Mouse (Mus musculus) liver, adult 2 months (tissue): ENCODE results near the gene Mcu. TPM values are rescaled to one million over a fixed set of nuclear protein-coding genes. Genes with fewer than 3 reads are reported as not detected.

Experiments
- DNase-seq: peaks from one replicate; pipeline ENCODE4 v3.0.0-alpha.2; 2011; ENCODE audit warnings: low read depth, low spot score; ENCODE audit errors: extremely low read depth
- H3K27ac ChIP-seq: fragments of 200-500 bp; replicated peaks from 2 replicates; pipeline ENCODE4 v1.5.1; 2012; ENCODE audit warnings: low read depth, mild to moderate bottlenecking, control low read depth, inconsistent platforms, low read length; ENCODE audit not compliant: insufficient read depth
- H3K27me3 ChIP-seq: fragments of 200-500 bp; 2 replicates; pipeline ENCODE4 v1.6.1; 2012; ENCODE audit warnings: mild to moderate bottlenecking, moderate library complexity, low read length, inconsistent platforms; ENCODE audit not compliant: control insufficient read depth, insufficient read depth
- H3K36me3 ChIP-seq: fragments of 200-500 bp; 2 replicates; pipeline ENCODE4 v1.6.1; 2012; ENCODE audit warnings: low read length, inconsistent platforms; ENCODE audit not compliant: control insufficient read depth, insufficient read depth
- H3K4me1 ChIP-seq: fragments of 200-500 bp; 2 replicates; pipeline ENCODE4 v1.6.1; 2011; ENCODE audit warnings: low read length; ENCODE audit not compliant: control insufficient read depth, insufficient read depth
- H3K4me3 ChIP-seq: fragments of 200-500 bp; 2 replicates; pipeline ENCODE4 v1.5.1; 2011; ENCODE audit warnings: low read depth, mild to moderate bottlenecking, control low read depth, low read length, moderate library complexity; ENCODE audit not compliant: insufficient read depth
- H3K79me2 ChIP-seq: fragments of 200-500 bp; 2 replicates; pipeline ENCODE4 v1.6.1; 2012; ENCODE audit warnings: inconsistent platforms, mild to moderate bottlenecking, low read length, moderate library complexity; ENCODE audit not compliant: control insufficient read depth, insufficient read depth
- H3K9ac ChIP-seq: fragments of 200-500 bp; 2 replicates; pipeline ENCODE4 v1.6.1; 2012; ENCODE audit warnings: low read depth, mild to moderate bottlenecking, control low read depth, inconsistent platforms, low read length
- CTCF ChIP-seq: fragments of 200-500 bp; IDR thresholded peaks from 2 replicates; pipeline ENCODE4 v1.5.1; 2011; ENCODE audit warnings: low read depth, low read length, control low read depth
- POLR2A ChIP-seq: fragments of 200-500 bp; IDR thresholded peaks from 2 replicates; pipeline ENCODE4 v1.6.1; 2011; ENCODE audit warnings: low read length, control low read depth; ENCODE audit not compliant: insufficient read depth; ENCODE audit errors: extremely low read depth
- WGBS: fragments of 180-500 bp; shearing (Covaris S2); methylation state at CpG from one replicate; pipeline ENCODE4 v1.1.7; 2018; 5-methylcytosine and 5-hydroxymethylcytosine counted together
- polyA plus RNA-seq: library from polyadenylated mRNA; depleted of rRNA; stranded (reverse); fragments of >200 nt; gene quantifications from 2 replicates; pipeline ENCODE4 v1.2.3, GENCODE M21; 2012
- total RNA-seq: library from RNA; depleted of rRNA; stranded (reverse); fragments of >200 nt; gene quantifications from 2 replicates; pipeline ENCODE4 v1.2.3, GENCODE M21; 2014

The Mcu gene
- total and polyA plus RNA-seq, 2 experiments, result 11.5 to 12.9 TPM

GRCm38 (mm10) chr10:59566968-59567367 is 49.5 kb downstream of the Mcu start:
- DNase-seq, result no peak
- Histone ChIP-seq H3K4me1 (no peaks in the 10 kb centered on the region; the same call in 1 of the 2 replicates), H3K36me3 (no peaks in the 10 kb centered on the region), H3K79me2 (peaks cover 3% of the 10 kb centered on the region; the same call in 1 of the 2 replicates), H3K9ac (no peak overlapping the region), H3K27me3 (no peaks in the 10 kb centered on the region), H3K27ac (no peak overlapping the region), H3K4me3 (no peak overlapping the region)
- 95% methylated on average over 13 of the region's 13 CpGs for WGBS
- TF ChIP-seq CTCF, result no peak
- TF ChIP-seq POLR2A, result no peak

- no peak for DNase-seq
- H3K9ac ChIP-seq, result no peak overlapping the region
- no peaks in the 10 kb centered on the region for H3K36me3 ChIP-seq
- TF ChIP-seq CTCF (no peak), POLR2A (no peak)
- WGBS, result 93% methylated on average over 2 of the region's 2 CpGs
- no peaks in the 10 kb centered on the region for H3K27me3 ChIP-seq
- H3K79me2 ChIP-seq, result peaks cover 3% of the 10 kb centered on the region; the same call in 1 of the 2 replicates
- no peaks in the 10 kb centered on the region; the same call in 1 of the 2 replicates for H3K4me1 ChIP-seq
- H3K27ac ChIP-seq, result no peak overlapping the region
- H3K4me3 ChIP-seq, result no peak overlapping the region
These were observed 50.5 kb downstream of the Mcu start for GRCm38 (mm10) chr10:59565995-59566410.

- no peaks in the 10 kb centered on the region for H3K4me1 ChIP-seq
- no peak overlapping the region for H3K27ac ChIP-seq
- H3K36me3 ChIP-seq, result no peaks in the 10 kb centered on the region
- no peak overlapping the region for H3K9ac ChIP-seq
- H3K4me3 ChIP-seq, result no peak overlapping the region
- WGBS, result 40% methylated on average over 5 of the region's 5 CpGs
- TF ChIP-seq POLR2A, result no peak
- no peak for TF ChIP-seq CTCF
- peak; percentile 68 for DNase-seq
- peaks cover 3% of the 10 kb centered on the region; the same call in 1 of the 2 replicates for H3K79me2 ChIP-seq
- H3K27me3 ChIP-seq, result no peaks in the 10 kb centered on the region
These were observed 51.9 kb downstream of the Mcu start for GRCm38 (mm10) chr10:59564551-59564950.

GRCm38 (mm10) chr10:59562511-59562910 is 54.0 kb downstream of the Mcu start:
- TF ChIP-seq POLR2A (no peak), CTCF (no peak)
- Histone ChIP-seq H3K27ac (no peak overlapping the region), H3K36me3 (no peaks in the 10 kb centered on the region), H3K9ac (no peak overlapping the region), H3K4me3 (no peak overlapping the region), H3K4me1 (no peaks in the 10 kb centered on the region), H3K27me3 (no peaks in the 10 kb centered on the region), H3K79me2 (peaks cover 2% of the 10 kb centered on the region; the same call in 1 of the 2 replicates)
- no peak for DNase-seq
- 83% methylated on average over 4 of the region's 4 CpGs for WGBS

GRCm38 (mm10) chr10:59560126-59560525 is 56.4 kb downstream of the Mcu start:
- Histone ChIP-seq H3K9ac (no peak overlapping the region), H3K36me3 (no peaks in the 10 kb centered on the region), H3K27me3 (no peaks in the 10 kb centered on the region), H3K4me3 (no peak overlapping the region), H3K4me1 (no peaks in the 10 kb centered on the region; the same call in 1 of the 2 replicates), H3K27ac (no peak overlapping the region), H3K79me2 (peaks cover 7% of the 10 kb centered on the region; the same call in 1 of the 2 replicates)
- DNase-seq, result no peak
- WGBS, result 97% methylated on average over 5 of the region's 5 CpGs
- TF ChIP-seq POLR2A (no peak), CTCF (no peak)

- no peaks in the 10 kb centered on the region; the same call in 1 of the 2 replicates for H3K4me1 ChIP-seq
- H3K4me3 ChIP-seq, result no peak overlapping the region
- H3K79me2 ChIP-seq, result peaks cover 11% of the 10 kb centered on the region
- no peak overlapping the region for H3K9ac ChIP-seq
- no peak for DNase-seq
- 81% methylated on average over 4 of the region's 4 CpGs for WGBS
- no peaks in the 10 kb centered on the region for H3K36me3 ChIP-seq
- H3K27ac ChIP-seq, result no peak overlapping the region
- no peak for TF ChIP-seq CTCF
- no peak for TF ChIP-seq POLR2A
- H3K27me3 ChIP-seq, result no peaks in the 10 kb centered on the region
These were observed 57.9 kb downstream of the Mcu start for GRCm38 (mm10) chr10:59558602-59559001.
